Mouse (Mus musculus): ENCODE measurements around the gene Tmod2. TPM values are rescaled to one million over a fixed set of nuclear protein-coding genes. Genes with fewer than 3 reads are reported as not detected.

Gene Tmod2
- total and polyA plus RNA-seq, 2 experiments from 2014 or later = 125 to 363 TPM

- no peak overlapping the region for H3K4me2 ChIP-seq (ENCODE audit: low read depth, low read length)
- DNase-seq (ENCODE audit: low spot score) (no peak), ATAC-seq (no peak)
- no peaks in the 10 kb centered on the region for H3K9me3 ChIP-seq (ENCODE audit: low read length)
- WGBS = 90% methylated on average over 8 of the region's 8 CpGs
- H3K9ac ChIP-seq (replicated peaks; ENCODE audit: low read length) = no peak overlapping the region
- peaks cover 9% of the 10 kb centered on the region; the same call in 1 of the 2 replicates for H3K36me3 ChIP-seq (ENCODE audit: insufficient read depth, low read length)
- H3K4me1 ChIP-seq (ENCODE audit: insufficient read depth, low read length) = no peaks in the 10 kb centered on the region
- TF ChIP-seq CTCF (IDR thresholded peaks at IDR 0.05; ENCODE audit: low read depth) = no peak
- no peak overlapping the region for H3K4me3 ChIP-seq (ENCODE audit: low read length)
- H3K27me3 ChIP-seq (ENCODE audit: insufficient read depth, low read length) = no peaks in the 10 kb centered on the region
- H3K27ac ChIP-seq = no peak overlapping the region
Measured at GRCm38 (mm10) chr9:75633603-75634002, 22.5 kb upstream of the Tmod2 start.

DNA sequence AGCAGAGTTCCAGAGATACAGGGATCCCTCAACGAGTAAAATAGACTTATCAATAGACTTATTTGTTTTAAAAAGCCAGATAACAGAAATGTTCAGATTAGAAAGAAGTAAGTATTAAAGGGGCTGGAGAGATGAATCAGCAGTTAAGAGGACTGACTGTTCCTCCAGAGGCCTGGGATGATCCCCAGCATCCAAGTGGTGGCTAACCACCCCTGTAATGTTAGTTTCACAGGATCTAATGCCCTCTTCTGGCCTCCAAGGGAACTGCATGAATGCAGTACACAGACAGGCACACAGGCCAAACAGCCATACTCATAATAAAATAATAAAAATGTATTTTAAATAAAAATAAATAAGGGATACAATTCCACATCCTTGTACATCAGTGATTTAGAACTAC is 21.8 kb upstream of the Tmod2 start:
- no peaks in the 10 kb centered on the region for H3K9me3 ChIP-seq (ENCODE audit: low read length)
- no peak overlapping the region for H3K4me3 ChIP-seq (ENCODE audit: low read length)
- H3K9ac ChIP-seq (replicated peaks; ENCODE audit: low read length) = no peak overlapping the region
- H3K36me3 ChIP-seq (ENCODE audit: insufficient read depth, low read length) = peaks cover 9% of the 10 kb centered on the region; the same call in 1 of the 2 replicates
- H3K4me1 ChIP-seq (ENCODE audit: insufficient read depth, low read length) = no peaks in the 10 kb centered on the region
- ATAC-seq (peak; percentile 66), DNase-seq (ENCODE audit: low spot score) (peak; percentile 63)
- TF ChIP-seq CTCF (IDR thresholded peaks at IDR 0.05; ENCODE audit: low read depth) = peak; percentile 70
- no peak overlapping the region for H3K4me2 ChIP-seq (ENCODE audit: low read depth, low read length)
- H3K27ac ChIP-seq = no peak overlapping the region
- no peaks in the 10 kb centered on the region for H3K27me3 ChIP-seq (ENCODE audit: insufficient read depth, low read length)
- WGBS = 25% methylated on average over 1 of the region's 1 CpGs

DNA sequence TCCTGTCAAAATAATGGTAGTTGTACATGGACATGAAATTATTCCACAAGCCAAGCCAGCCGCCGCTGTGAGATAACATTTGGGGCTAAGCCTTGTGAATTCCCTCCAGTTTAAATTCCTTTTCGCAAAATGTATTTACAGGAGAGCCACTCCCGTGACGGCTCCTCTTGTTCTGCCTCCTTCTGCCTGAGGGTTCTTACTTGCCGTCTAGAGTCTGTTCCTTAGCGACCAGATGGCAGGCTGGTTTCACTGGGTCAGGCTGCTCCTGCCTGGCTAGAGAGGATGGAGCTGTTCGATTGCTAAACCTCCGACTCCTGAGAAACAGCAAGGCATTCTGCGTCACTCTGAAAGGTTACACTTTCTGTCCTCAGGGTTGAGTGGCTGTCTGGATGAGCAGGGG is 21.0 kb upstream of the Tmod2 start:
- Histone ChIP-seq H3K4me3 (ENCODE audit: low read length) (no peak overlapping the region), H3K4me2 (ENCODE audit: low read depth, low read length) (peak overlapping the region; percentile 3; the same call in 1 of the 2 replicates), H3K9me3 (ENCODE audit: low read length) (no peaks in the 10 kb centered on the region), H3K27ac (peak overlapping the region; percentile 38), H3K9ac (replicated peaks; ENCODE audit: low read length) (no peak overlapping the region), H3K36me3 (ENCODE audit: insufficient read depth, low read length) (peaks cover 9% of the 10 kb centered on the region; the same call in 1 of the 2 replicates), H3K4me1 (ENCODE audit: insufficient read depth, low read length) (no peaks in the 10 kb centered on the region), H3K27me3 (ENCODE audit: insufficient read depth, low read length) (no peaks in the 10 kb centered on the region)
- 0 out of 2 replicates have a peak, but pooled peaks have one; percentile 32 for ATAC-seq
- DNase-seq (ENCODE audit: low spot score) = peak; percentile 21
- TF ChIP-seq CTCF (IDR thresholded peaks at IDR 0.05; ENCODE audit: low read depth) = no peak
- 37% methylated on average over 10 of the region's 10 CpGs for WGBS

DNA sequence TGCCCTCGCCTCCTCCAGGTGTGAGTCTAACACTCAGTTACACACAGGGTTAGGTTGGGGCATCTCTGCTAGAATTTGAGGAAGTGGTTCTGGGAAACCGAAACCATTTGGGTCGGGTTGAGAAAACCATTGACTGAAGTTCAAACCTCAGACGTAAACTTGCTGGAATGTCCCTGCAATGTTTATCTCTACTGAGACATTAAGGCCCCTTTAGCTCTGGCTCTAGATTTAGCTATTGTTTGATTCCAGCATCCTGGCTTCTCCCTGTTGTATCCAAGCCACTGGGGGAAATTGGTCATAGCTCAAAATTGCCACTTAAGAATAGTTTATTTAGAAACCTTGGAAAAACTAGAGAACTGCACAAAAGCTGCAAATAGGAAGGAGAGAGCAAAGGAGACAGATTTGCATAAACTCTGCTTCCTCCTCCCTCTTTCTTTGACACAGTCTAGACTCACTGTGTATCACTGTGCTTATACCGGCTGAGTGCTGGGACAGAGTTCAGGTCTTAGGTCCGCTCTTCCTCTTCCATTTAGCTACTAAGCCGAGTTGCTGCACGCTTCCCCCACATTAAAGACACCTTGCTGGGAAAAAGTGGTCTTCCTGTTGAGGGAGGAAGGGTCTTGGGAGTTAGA is 19.8 kb upstream of the Tmod2 start:
- Histone ChIP-seq H3K4me2 (ENCODE audit: low read depth, low read length) (no peak overlapping the region), H3K36me3 (ENCODE audit: insufficient read depth, low read length) (peaks cover 7% of the 10 kb centered on the region; the same call in 1 of the 2 replicates), H3K9ac (replicated peaks; ENCODE audit: low read length) (no peak overlapping the region), H3K4me1 (ENCODE audit: insufficient read depth, low read length) (no peaks in the 10 kb centered on the region), H3K4me3 (ENCODE audit: low read length) (no peak overlapping the region), H3K27me3 (ENCODE audit: insufficient read depth, low read length) (no peaks in the 10 kb centered on the region), H3K27ac (no peak overlapping the region), H3K9me3 (ENCODE audit: low read length) (no peaks in the 10 kb centered on the region)
- 84% methylated on average over 8 of the region's 8 CpGs for WGBS
- ATAC-seq (no peak), DNase-seq (ENCODE audit: low spot score) (no peak)
- TF ChIP-seq CTCF (IDR thresholded peaks at IDR 0.05; ENCODE audit: low read depth) = no peak

DNA sequence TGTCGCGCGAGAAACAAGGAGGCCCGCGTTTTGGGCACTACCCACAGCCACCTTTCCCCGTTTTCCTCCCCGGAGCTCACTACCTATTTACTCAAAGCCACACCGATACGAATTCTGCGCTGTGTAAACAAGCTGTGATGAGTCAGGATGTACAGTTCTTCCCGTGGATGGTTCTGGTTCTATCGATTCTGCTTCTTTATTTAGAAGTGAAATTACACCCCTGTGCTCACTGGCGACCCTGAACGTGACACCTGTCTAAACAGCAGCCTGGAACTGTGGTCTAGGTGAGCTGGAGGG is 15.1 kb upstream of the Tmod2 start:
- WGBS = under 1% methylated on average over 14 of the region's 14 CpGs
- 0 out of 2 replicates have a peak, but pooled peaks cover 2% of the 10 kb centered on the region for H3K4me1 ChIP-seq (ENCODE audit: insufficient read depth, low read length)
- TF ChIP-seq CTCF (IDR thresholded peaks at IDR 0.05; ENCODE audit: low read depth) = no peak
- peak overlapping the region; percentile 91 for H3K27ac ChIP-seq
- peak overlapping the region; percentile 81 for H3K4me2 ChIP-seq (ENCODE audit: low read depth, low read length)
- H3K9ac ChIP-seq (replicated peaks; ENCODE audit: low read length) = peak overlapping the region; percentile 95
- H3K27me3 ChIP-seq (ENCODE audit: insufficient read depth, low read length) = no peaks in the 10 kb centered on the region
- no peak for DNase-seq (ENCODE audit: low spot score)
- peak overlapping the region; percentile 63 for H3K4me3 ChIP-seq (ENCODE audit: low read length)
- no peaks in the 10 kb centered on the region for H3K9me3 ChIP-seq (ENCODE audit: low read length)
- no peak for ATAC-seq
- no peaks in the 10 kb centered on the region for H3K36me3 ChIP-seq (ENCODE audit: insufficient read depth, low read length)

DNA sequence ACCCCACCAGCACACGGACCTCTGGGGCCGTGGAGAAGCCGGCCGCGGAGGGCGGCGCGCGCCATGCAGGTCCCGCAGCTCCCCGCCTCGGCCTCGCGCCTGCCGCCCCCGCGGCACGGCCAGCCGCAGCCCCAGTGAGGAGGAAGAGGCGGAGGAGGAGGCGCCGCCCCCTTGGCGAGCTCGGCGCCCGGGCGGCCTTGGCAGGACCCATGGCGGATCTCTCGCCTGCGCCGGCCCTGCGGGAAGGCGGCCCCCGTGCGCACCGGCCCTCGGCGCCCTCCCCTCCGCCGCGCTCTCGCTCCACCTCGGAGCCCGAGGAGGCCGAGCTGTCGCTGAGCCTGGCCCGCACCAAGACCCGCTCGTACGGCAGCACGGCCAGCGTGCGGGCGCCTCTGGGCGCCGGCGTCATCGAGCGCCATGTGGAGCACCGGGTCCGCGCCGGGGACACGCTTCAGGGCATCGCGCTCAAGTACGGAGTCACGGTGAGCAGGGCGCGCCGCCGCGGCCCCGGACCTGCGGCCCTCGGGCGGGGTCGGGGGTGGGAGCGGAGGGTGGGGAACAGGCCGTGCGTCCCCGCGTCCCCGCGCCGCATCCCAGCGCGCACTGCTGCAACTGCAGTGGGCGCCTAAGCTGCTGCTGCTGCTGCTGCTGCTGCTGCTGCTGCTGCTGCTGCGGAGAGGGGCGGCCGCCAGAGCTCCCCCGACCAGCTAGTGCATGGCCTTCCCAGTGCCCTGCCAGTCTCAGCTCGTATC is 14.6 kb upstream of the Tmod2 start, which contains the start of gene Lysmd2:
Gene Lysmd2, plus strand, starts transcription at position 186 of the 752 bp plus-strand sequence.
- Histone ChIP-seq H3K27ac (peak within 1 kb of the TSS; percentile 91), H3K4me2 (ENCODE audit: low read depth, low read length) (peak within 1 kb of the TSS; percentile 81), H3K4me3 (ENCODE audit: low read length) (peak within 1 kb of the TSS; percentile 63), H3K9me3 (ENCODE audit: low read length) (no peaks in the 10 kb centered on the region), H3K27me3 (ENCODE audit: insufficient read depth, low read length) (no peaks in the 10 kb centered on the region), H3K4me1 (ENCODE audit: insufficient read depth, low read length) (0 out of 2 replicates have a peak, but pooled peaks cover 2% of the 10 kb centered on the region), H3K9ac (replicated peaks; ENCODE audit: low read length) (peak within 1 kb of the TSS; percentile 95), H3K36me3 (ENCODE audit: insufficient read depth, low read length) (no peaks in the 10 kb centered on the region)
- TF ChIP-seq CTCF (IDR thresholded peaks at IDR 0.05; ENCODE audit: low read depth) = no peak
- ATAC-seq = peak; percentile 87
- peak; percentile 76 for DNase-seq (ENCODE audit: low spot score)
- under 1% methylated on average over 91 of the region's 94 CpGs for WGBS

All from hindbrain, postnatal 0 days (tissue).